Mouse (Mus musculus) kidney, embryonic 14.5 days (tissue): ENCODE data around the gene Gm4881. TPM values are rescaled to one million over a fixed set of nuclear protein-coding genes. Genes with fewer than 3 reads are reported as not detected.

Source experiments
- ATAC-seq: fragments of 200-750 bp; cut with Nextera tagmentation; 2 replicates; pipeline ENCODE4 v1.8.0; 2017; ENCODE audit warnings: moderate number of reproducible peaks, mild to moderate bottlenecking, moderate TSS enrichment, moderate library complexity; ENCODE audit not compliant: low FRiP score, low TSS enrichment
- H3K27ac ChIP-seq: fragments of 300-500 bp; sonication (generic); 2 replicates; pipeline ENCODE4 v1.5.1; 2014; ENCODE audit warnings: low read depth, mild to moderate bottlenecking, low read length, moderate library complexity, mixed read lengths
- H3K27me3 ChIP-seq: fragments of 300-500 bp; sonication (generic); 2 replicates; pipeline ENCODE4 v1.6.1; 2014; ENCODE audit warnings: mild to moderate bottlenecking, low read length; ENCODE audit not compliant: control insufficient read depth, insufficient read depth
- H3K36me3 ChIP-seq: fragments of 300-500 bp; sonication (generic); 2 replicates; pipeline ENCODE4 v1.6.1; 2014; ENCODE audit warnings: low read length, mixed read lengths; ENCODE audit not compliant: control insufficient read depth, insufficient read depth
- H3K4me1 ChIP-seq: fragments of 300-500 bp; sonication (generic); 2 replicates; pipeline ENCODE4 v1.6.1; 2014; ENCODE audit warnings: low read length, mixed read lengths; ENCODE audit not compliant: control insufficient read depth, insufficient read depth
- H3K4me2 ChIP-seq: fragments of 300-500 bp; sonication (generic); replicated peaks from 2 replicates; pipeline ENCODE4 v1.6.1; 2014; ENCODE audit warnings: low read depth, mild to moderate bottlenecking, low read length
- H3K4me3 ChIP-seq: fragments of 300-500 bp; sonication (generic); 2 replicates; pipeline ENCODE4 v1.5.1; 2014; ENCODE audit warnings: mild to moderate bottlenecking, low read length
- H3K9ac ChIP-seq: fragments of 300-500 bp; sonication (generic); 2 replicates; pipeline ENCODE4 v1.6.1; 2014; ENCODE audit warnings: low read depth, mild to moderate bottlenecking, low read length, moderate library complexity
- H3K9me3 ChIP-seq: fragments of 300-500 bp; sonication (generic); 2 replicates; pipeline ENCODE4 v1.6.1; 2016; ENCODE audit warnings: low read length; ENCODE audit not compliant: control insufficient read depth
- WGBS: fragments of 180-500 bp; shearing (Covaris S2); extraction: QIAGEN DNeasy Blood & Tissue Kit; methylation state at CpG from one replicate; pipeline ENCODE4 v1.1.7; 2014; 5-methylcytosine and 5-hydroxymethylcytosine counted together
- polyA plus RNA-seq: library from polyadenylated mRNA; unstranded; fragments of >200 nt; fragmentation: Nextera tagmentation; extraction: Ambion mirVana; gene quantifications from 2 replicates; pipeline ENCODE4 v1.2.1, GENCODE M21; 2014

Gm4881 gene
- polyA plus RNA-seq, 1 experiment from 2014 or later = not detected

GRCm38 (mm10) chr7:24974893-24975595, 30.8 kb upstream of the Gm4881 start:
- Histone ChIP-seq H3K9me3 (no peaks in the 10 kb centered on the region), H3K9ac (no peak overlapping the region), H3K4me3 (no peak overlapping the region), H3K36me3 (no peaks in the 10 kb centered on the region), H3K27ac (no peak overlapping the region), H3K4me2 (no peak overlapping the region), H3K4me1 (0 out of 2 replicates have a peak, but pooled peaks cover 7% of the 10 kb centered on the region), H3K27me3 (no peaks in the 10 kb centered on the region)
- 29% methylated on average over 9 of the region's 9 CpGs for WGBS
- no peak for ATAC-seq

GRCm38 (mm10) chr7:24973902-24974301, 29.6 kb upstream of the Gm4881 start:
- Histone ChIP-seq H3K4me3 (no peak overlapping the region), H3K9me3 (no peaks in the 10 kb centered on the region), H3K4me1 (0 out of 2 replicates have a peak, but pooled peaks cover 7% of the 10 kb centered on the region), H3K9ac (no peak overlapping the region), H3K27ac (no peak overlapping the region), H3K27me3 (no peaks in the 10 kb centered on the region), H3K36me3 (no peaks in the 10 kb centered on the region), H3K4me2 (no peak overlapping the region)
- ATAC-seq = no peak
- WGBS = 39% methylated on average over 5 of the region's 5 CpGs

GRCm38 (mm10) chr7:24973208-24973607, 28.9 kb upstream of the Gm4881 start:
- H3K4me2 ChIP-seq = no peak overlapping the region; the same call in 1 of the 2 replicates
- WGBS = 77% methylated on average over 4 of the region's 4 CpGs
- no peak overlapping the region for H3K9ac ChIP-seq
- no peak overlapping the region for H3K27ac ChIP-seq
- H3K27me3 ChIP-seq = no peaks in the 10 kb centered on the region
- no peak for ATAC-seq
- no peak overlapping the region for H3K4me3 ChIP-seq
- H3K4me1 ChIP-seq = 0 out of 2 replicates have a peak, but pooled peaks cover 7% of the 10 kb centered on the region
- no peaks in the 10 kb centered on the region for H3K36me3 ChIP-seq
- H3K9me3 ChIP-seq = no peaks in the 10 kb centered on the region

- peak; percentile 90 for ATAC-seq
- H3K4me2 ChIP-seq = peak within 1 kb of the TSS; percentile 72
- H3K9me3 ChIP-seq = no peaks in the 10 kb centered on the region
- under 1% methylated on average over 45 of the region's 45 CpGs for WGBS
- H3K27ac ChIP-seq = peak within 1 kb of the TSS; percentile 73; the same call in 1 of the 2 replicates
- H3K36me3 ChIP-seq = no peaks in the 10 kb centered on the region
- H3K4me1 ChIP-seq = 0 out of 2 replicates have a peak, but pooled peaks cover 7% of the 10 kb centered on the region
- peak within 1 kb of the TSS; percentile 69 for H3K4me3 ChIP-seq
- no peaks in the 10 kb centered on the region for H3K27me3 ChIP-seq
- peak within 1 kb of the TSS; percentile 70 for H3K9ac ChIP-seq
Observed at GRCm38 (mm10) chr7:24971972-24972893, 27.9 kb upstream of the Gm4881 start, which contains the start of gene Rabac1. Rabac1 (minus strand) TSS chr7:24972754.

GRCm38 (mm10) chr7:24971261-24971971, 27.1 kb upstream of the Gm4881 start:
- H3K9ac ChIP-seq = 0 out of 2 replicates have a peak overlapping the region, but pooled peaks have one; percentile 12
- peak overlapping the region; percentile 69 for H3K4me3 ChIP-seq
- 0 out of 2 replicates have a peak, but pooled peaks have one; percentile 5 for ATAC-seq
- 0 out of 2 replicates have a peak, but pooled peaks cover 7% of the 10 kb centered on the region for H3K4me1 ChIP-seq
- WGBS = 10% methylated on average over 19 of the region's 19 CpGs
- H3K27me3 ChIP-seq = no peaks in the 10 kb centered on the region
- peak overlapping the region; percentile 72 for H3K4me2 ChIP-seq
- H3K36me3 ChIP-seq = no peaks in the 10 kb centered on the region
- H3K9me3 ChIP-seq = no peaks in the 10 kb centered on the region
- no peak overlapping the region for H3K27ac ChIP-seq

- no peak overlapping the region for H3K4me2 ChIP-seq
- H3K9me3 ChIP-seq = no peaks in the 10 kb centered on the region
- no peak for ATAC-seq
- H3K27me3 ChIP-seq = no peaks in the 10 kb centered on the region
- 96% methylated on average over 3 of the region's 3 CpGs for WGBS
- H3K4me1 ChIP-seq = 0 out of 2 replicates have a peak, but pooled peaks cover 7% of the 10 kb centered on the region
- H3K27ac ChIP-seq = no peak overlapping the region
- H3K9ac ChIP-seq = no peak overlapping the region
- no peaks in the 10 kb centered on the region for H3K36me3 ChIP-seq
- no peak overlapping the region for H3K4me3 ChIP-seq
Observed at GRCm38 (mm10) chr7:24970341-24970740, 26.0 kb upstream of the Gm4881 start.

GRCm38 (mm10) chr7:24969805-24970204, 25.5 kb upstream of the Gm4881 start:
- H3K9ac ChIP-seq = no peak overlapping the region
- H3K27me3 ChIP-seq = no peaks in the 10 kb centered on the region
- no peak overlapping the region for H3K4me2 ChIP-seq
- H3K36me3 ChIP-seq = no peaks in the 10 kb centered on the region
- ATAC-seq = no peak
- WGBS = 78% methylated on average over 12 of the region's 12 CpGs
- H3K27ac ChIP-seq = no peak overlapping the region
- H3K4me3 ChIP-seq = no peak overlapping the region
- no peaks in the 10 kb centered on the region for H3K9me3 ChIP-seq
- 0 out of 2 replicates have a peak, but pooled peaks cover 7% of the 10 kb centered on the region for H3K4me1 ChIP-seq

GRCm38 (mm10) chr7:24968463-24968862, 24.2 kb upstream of the Gm4881 start:
- no peak overlapping the region for H3K9ac ChIP-seq
- no peaks in the 10 kb centered on the region for H3K36me3 ChIP-seq
- no peak for ATAC-seq
- no peak overlapping the region for H3K4me2 ChIP-seq
- no peak overlapping the region for H3K27ac ChIP-seq
- H3K27me3 ChIP-seq = no peaks in the 10 kb centered on the region
- 81% methylated on average over 6 of the region's 6 CpGs for WGBS
- no peaks in the 10 kb centered on the region for H3K9me3 ChIP-seq
- no peak overlapping the region for H3K4me3 ChIP-seq
- H3K4me1 ChIP-seq = 0 out of 2 replicates have a peak, but pooled peaks cover 7% of the 10 kb centered on the region
